Mouse (Mus musculus): ENCODE data around the gene Znhit6. TPM values are rescaled to one million over a fixed set of nuclear protein-coding genes. Genes with fewer than 3 reads are reported as not detected.

Znhit6 gene
- total and polyA plus RNA-seq, 3 experiments = 54.4 to 188 (median 58.6) TPM

DNA sequence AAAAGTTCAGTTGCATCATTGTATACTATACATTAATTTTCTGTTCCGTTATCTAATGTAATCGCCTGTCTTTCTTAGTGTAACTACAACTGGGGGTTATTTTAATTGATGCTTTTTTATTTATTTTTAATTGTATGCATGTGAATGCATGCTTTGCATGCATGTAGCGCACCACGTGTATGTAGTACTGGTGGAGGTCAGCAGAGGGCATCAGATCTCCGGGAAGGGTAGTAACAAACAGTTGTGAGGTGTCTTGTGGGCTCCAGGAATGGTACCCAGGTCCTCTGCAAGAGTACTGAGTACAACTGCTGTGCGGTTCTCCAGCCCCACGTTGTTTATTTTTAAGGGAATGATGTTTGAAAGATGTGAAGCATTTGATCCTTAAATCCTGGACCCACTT is 23.1 kb downstream of the Znhit6 start:
- no peak overlapping the region for H3K9ac ChIP-seq (ENCODE audit: insufficient read depth, low read depth)
- in situ Hi-C loops (cut with MboI; ENCODE audit: low pct_ligation_motif_present, low pct_unique_long_range_greater_than_20kb, low sequenced_read_pairs) (no loop called here), dilution Hi-C loops (cut with MboI; ENCODE audit: extremely low pct_ligation_motif_present, extremely low pct_unique_long_range_greater_than_20kb, low sequenced_read_pairs) (no loop called here)
- no peaks in the 10 kb centered on the region for H3K9me3 ChIP-seq (replicated peaks; ENCODE audit: low read length)
- H3K27ac ChIP-seq (ENCODE audit: insufficient read depth, low read depth) = no peak overlapping the region
- no peaks in the 10 kb centered on the region for H3K4me1 ChIP-seq (ENCODE audit: control insufficient read depth in 1 of 2, insufficient read depth in 2 of 2)
- no peak for DNase-seq (ENCODE audit: extremely low read depth)
- no peak overlapping the region for H3K4me2 ChIP-seq (ENCODE audit: insufficient read depth, low read depth, poor library complexity, severe bottlenecking)
- H3K79me2 ChIP-seq (replicated peaks; ENCODE audit: control insufficient read depth, extremely low read depth, insufficient read depth, poor library complexity, severe bottlenecking) = no peaks in the 10 kb centered on the region
- no peaks in the 10 kb centered on the region for H3K27me3 ChIP-seq (replicated peaks)
- peak; percentile 44 for TF ChIP-seq SMC3 (IDR thresholded peaks at IDR 0.05; ENCODE audit: low read depth, low read length)
- TF ChIP-seq ZMIZ1 (IDR thresholded peaks at IDR 0.05; ENCODE audit: low read depth, low read length) = no peak
- peak; percentile 35 to 49; a peak in 2 of 4 replicates for TF ChIP-seq CTCF (conservative IDR thresholded peaks at IDR 0.05 in 1 of 2, IDR thresholded peaks at IDR 0.05 in 1 of 2; ENCODE audit: low read depth in 2 of 2, low read length in 2 of 2)
- TF ChIP-seq CHD2 (IDR thresholded peaks at IDR 0.05; ENCODE audit: low read length) = no peak
- TF ChIP-seq TCF12 (IDR thresholded peaks at IDR 0.05; ENCODE audit: low read depth, low read length) = no peak
- no peak for TF ChIP-seq HCFC1 (IDR thresholded peaks at IDR 0.05; ENCODE audit: low read depth, low read length)
- TF ChIP-seq MEF2A (IDR thresholded peaks at IDR 0.05; ENCODE audit: borderline replicate concordance, low read depth, low read length) = no peak
- H3K4me3 ChIP-seq (replicated peaks in 1 of 3; ENCODE audit: low read depth in 2 of 3, low read length in 2 of 3, poor library complexity in 1 of 3) = no peak overlapping the region
- H3K36me3 ChIP-seq (replicated peaks in 1 of 2; ENCODE audit: control insufficient read depth in 1 of 2, insufficient read depth in 1 of 2, low read length in 1 of 2) = peaks cover 60 to 85% of the 10 kb centered on the region in 2 experiments

DNA sequence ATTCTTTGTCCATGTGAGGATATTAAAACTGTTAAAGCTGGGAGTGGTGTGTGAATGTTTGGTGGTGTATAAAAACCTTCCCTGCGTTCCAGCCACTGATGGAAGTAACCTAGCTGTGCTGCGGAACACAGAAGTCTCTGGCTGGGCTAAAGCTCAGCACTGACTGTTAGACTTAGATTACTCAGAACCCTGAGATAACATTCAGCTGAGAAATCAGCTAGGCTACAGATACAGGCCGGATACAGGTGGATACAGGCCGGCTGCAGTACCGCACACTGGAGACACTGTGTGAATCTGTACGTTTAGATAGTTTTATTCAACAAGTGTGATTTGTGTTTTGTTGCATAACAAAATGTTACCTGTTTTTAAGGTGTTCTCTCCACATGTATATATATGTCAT is 24.8 kb downstream of the Znhit6 start:
- no peaks in the 10 kb centered on the region for H3K79me2 ChIP-seq (replicated peaks; ENCODE audit: control insufficient read depth, extremely low read depth, insufficient read depth, poor library complexity, severe bottlenecking)
- no peak overlapping the region for H3K9ac ChIP-seq (ENCODE audit: insufficient read depth, low read depth)
- dilution Hi-C loops (cut with MboI; ENCODE audit: extremely low pct_ligation_motif_present, extremely low pct_unique_long_range_greater_than_20kb, low sequenced_read_pairs) (no loop called here), in situ Hi-C loops (cut with MboI; ENCODE audit: low pct_ligation_motif_present, low pct_unique_long_range_greater_than_20kb, low sequenced_read_pairs) (no loop called here)
- peaks cover 60 to 85% of the 10 kb centered on the region in 2 experiments for H3K36me3 ChIP-seq (replicated peaks in 1 of 2; ENCODE audit: control insufficient read depth in 1 of 2, insufficient read depth in 1 of 2, low read length in 1 of 2)
- no peak overlapping the region for H3K27ac ChIP-seq (ENCODE audit: insufficient read depth, low read depth)
- no peak overlapping the region for H3K4me3 ChIP-seq (replicated peaks in 1 of 3; ENCODE audit: low read depth in 2 of 3, low read length in 2 of 3, poor library complexity in 1 of 3)
- H3K27me3 ChIP-seq (replicated peaks) = no peaks in the 10 kb centered on the region
- H3K4me2 ChIP-seq (ENCODE audit: insufficient read depth, low read depth, poor library complexity, severe bottlenecking) = no peak overlapping the region
- DNase-seq (ENCODE audit: extremely low read depth) = no peak
- no peaks in the 10 kb centered on the region for H3K9me3 ChIP-seq (replicated peaks; ENCODE audit: low read length)
- no peak for TF ChIP-seq MAX (IDR thresholded peaks at IDR 0.05; ENCODE audit: low read length)
- no peak for TF ChIP-seq ZC3H11A (IDR thresholded peaks at IDR 0.05; ENCODE audit: low read depth, low read length)
- TF ChIP-seq GABPA (IDR thresholded peaks at IDR 0.05; ENCODE audit: insufficient replicate concordance, low read depth, low read length) = no peak
- TF ChIP-seq POLR2AphosphoS2 (IDR thresholded peaks at IDR 0.05; ENCODE audit: low read depth, low read length) = no peak
- TF ChIP-seq UBTF (IDR thresholded peaks at IDR 0.05; ENCODE audit: low read depth, low read length) = no peak
- TF ChIP-seq SIN3A (IDR thresholded peaks at IDR 0.05; ENCODE audit: low read length) = no peak
- no peak for TF ChIP-seq CHD2 (IDR thresholded peaks at IDR 0.05; ENCODE audit: low read length)
- no peak for TF ChIP-seq RCOR1 (conservative IDR thresholded peaks at IDR 0.05; ENCODE audit: low read depth, low read length)
- TF ChIP-seq CHD1 (IDR thresholded peaks at IDR 0.05; ENCODE audit: low read depth, low read length) = no peak
- TF ChIP-seq USF2 (conservative IDR thresholded peaks at IDR 0.05; ENCODE audit: low read depth, low read length) = no peak
- no peak for TF ChIP-seq TCF12 (IDR thresholded peaks at IDR 0.05; ENCODE audit: low read depth, low read length)
- no peak for TF ChIP-seq JUND (conservative IDR thresholded peaks at IDR 0.05; ENCODE audit: low read depth, low read length)
- no peak for TF ChIP-seq MAZ (IDR thresholded peaks at IDR 0.05; ENCODE audit: low read depth, low read length)
- no peak for TF ChIP-seq ZNF384 (IDR thresholded peaks at IDR 0.05; ENCODE audit: low read depth, low read length)
- no peak for TF ChIP-seq MAFK (IDR thresholded peaks at IDR 0.05; ENCODE audit: insufficient replicate concordance, low read length)
- no peak for TF ChIP-seq MYC (IDR thresholded peaks at IDR 0.05; ENCODE audit: low read depth, low read length)
- no peak for TF ChIP-seq MXI1 (IDR thresholded peaks at IDR 0.05; ENCODE audit: low read depth, low read length)
- no peak for TF ChIP-seq HCFC1 (IDR thresholded peaks at IDR 0.05; ENCODE audit: low read depth, low read length)
- no peak for TF ChIP-seq CTCF (conservative IDR thresholded peaks at IDR 0.05 in 1 of 2, IDR thresholded peaks at IDR 0.05 in 1 of 2; ENCODE audit: low read depth in 2 of 2, low read length in 2 of 2)
- no peaks in the 10 kb centered on the region for H3K4me1 ChIP-seq (ENCODE audit: control insufficient read depth in 1 of 2, insufficient read depth in 2 of 2)
